Mouse (Mus musculus): ENCODE measurements around the gene Gm8180. TPM values are rescaled to one million over a fixed set of nuclear protein-coding genes. Genes with fewer than 3 reads are reported as not detected.

Gene Gm8180
- not detected for total RNA-seq (2023)

GRCm38 (mm10) chr14:43784645-43785044 lies at the start of gene Gm8180:
TSS of gene Gm8180 (minus strand) at chr14:43784745.

GRCm38 (mm10) chr14:43747566-43747965 lies 37.0 kb downstream of the Gm8180 start, which contains the start of gene Gm6526:
TSS of gene Gm6526 (plus strand) at chr14:43747866.

Other genes starting within 250 kb of the Gm8180 start
- not detected for gene Gm5799, start 241.2 kb downstream of the Gm8180 start, total RNA-seq (2023)
- not detected for gene Gm17654, start 205.6 kb downstream of the Gm8180 start, total RNA-seq (2023)
- gene Gm10375, start 176.7 kb downstream of the Gm8180 start, total RNA-seq (2023): not detected
- not detected for gene Gm8165, start 107.5 kb downstream of the Gm8180 start, total RNA-seq (2023)
- 2.2 TPM for gene Gm7324, start 86.9 kb downstream of the Gm8180 start, total RNA-seq (2023)
- not detected for gene Gm16506, start 57.3 kb downstream of the Gm8180 start, total RNA-seq (2023)
- gene Gm6526, start 36.9 kb downstream of the Gm8180 start, total RNA-seq (2023): not detected
- gene Ear1, start 90.8 kb upstream of the Gm8180 start, total RNA-seq (2023): not detected
- gene Ear10, start 138.8 kb upstream of the Gm8180 start, total RNA-seq (2023): not detected
- gene Gm8113, start 140.6 kb upstream of the Gm8180 start, total RNA-seq (2023): not detected
- not detected for gene Ang5, start 172.3 kb upstream of the Gm8180 start, total RNA-seq (2023)
- gene Ang6, start 217.5 kb upstream of the Gm8180 start, total RNA-seq (2023): not detected